8 mouse cellular contexts compared by ENCODE assay signal in genomic region chr1:118976596-118976995, GRCm38 (mm10).
A peak's percentile ranks its signal among the peaks of the same experiment; 100 is the strongest.
DNase-seq lines count a peak whose midpoint lies in the region; ATAC-seq and TF ChIP-seq lines count a peak whose summit lies in the region.

No protein-coding gene starts in this region.

- H3K9me3 ChIP-seq in hindbrain, embryonic 15.5 days, result no peaks in the 10 kb centered on the region
- 0 out of 2 replicates have a peak, but pooled peaks cover 5% of the 10 kb centered on the region for H3K9me3 ChIP-seq in hindbrain, embryonic 12.5 days (replicated peaks)
- H3K9me3 ChIP-seq in intestine, postnatal 0 days (ENCODE audit: control insufficient read depth), result no peaks in the 10 kb centered on the region
- H3K9me3 ChIP-seq in lung, postnatal 0 days (ENCODE audit: low read length), result no peaks in the 10 kb centered on the region

- peaks cover 16% of the 10 kb centered on the region for H3K4me1 ChIP-seq in hindbrain, embryonic 15.5 days (replicated peaks)
- H3K4me1 ChIP-seq in hindbrain, embryonic 12.5 days, result peaks cover 17% of the 10 kb centered on the region
- H3K4me1 ChIP-seq in intestine, postnatal 0 days (replicated peaks; ENCODE audit: control insufficient read depth, insufficient read depth, low read length), result no peaks in the 10 kb centered on the region
- H3K4me1 ChIP-seq in lung, postnatal 0 days (ENCODE audit: insufficient read depth, low read depth, low read length), result peaks cover 10% of the 10 kb centered on the region; the same call in 1 of the 2 replicates

- peak overlapping the region; percentile 15; the same call in 1 of the 2 replicates for H3K27ac ChIP-seq in hindbrain, embryonic 15.5 days (replicated peaks)
- no peak overlapping the region for H3K27ac ChIP-seq in hindbrain, embryonic 12.5 days
- H3K27ac ChIP-seq in intestine, postnatal 0 days (ENCODE audit: low read depth, low read length), result no peak overlapping the region; the same call in 1 of the 2 replicates
- H3K27ac ChIP-seq in lung, postnatal 0 days (ENCODE audit: low read length), result peak overlapping the region; percentile 52

- peak; percentile 29; the same call in 1 of the 2 replicates for ATAC-seq in hindbrain, embryonic 15.5 days (ENCODE audit: low FRiP score, low read depth)
- no peak for ATAC-seq in hindbrain, embryonic 12.5 days (ENCODE audit: low FRiP score)
- peak; percentile 59; the same call in 1 of the 2 replicates for ATAC-seq in intestine, postnatal 0 days
- ATAC-seq in lung, postnatal 0 days, result peak; percentile 95

- TF ChIP-seq CTCF in intestine, postnatal 0 days (IDR thresholded peaks at IDR 0.05; ENCODE audit: low read depth), result peak; percentile 23; the same call in 1 of the 2 replicates
- peak; percentile 34; the same call in 1 of the 2 replicates for TF ChIP-seq CTCF in lung, postnatal 0 days (IDR thresholded peaks at IDR 0.05)

- no peaks in the 10 kb centered on the region for H3K36me3 ChIP-seq in hindbrain, embryonic 15.5 days
- peaks cover 7% of the 10 kb centered on the region for H3K36me3 ChIP-seq in hindbrain, embryonic 12.5 days
- no peaks in the 10 kb centered on the region for H3K36me3 ChIP-seq in intestine, postnatal 0 days (ENCODE audit: control insufficient read depth, insufficient read depth)
- H3K36me3 ChIP-seq in lung, postnatal 0 days (ENCODE audit: insufficient read depth, low read length), result no peaks in the 10 kb centered on the region

- DNase-seq in adrenal gland, postnatal 10 days, result peak; percentile 92
- DNase-seq in gastrocnemius, adult 8-10 months (ENCODE audit: low spot score in 2 of 2), result peak; percentile 62 to 80
- peak; percentile 96 for DNase-seq in lung, postnatal 0 days (ENCODE audit: low spot score)
- DNase-seq in testis, postnatal 14 days (ENCODE audit: low spot score), result peak; percentile 64
- no peak for DNase-seq in thymus, postnatal 10 days (ENCODE audit: low spot score in 2 of 2)

- no peak overlapping the region for H3K9ac ChIP-seq in hindbrain, embryonic 15.5 days
- no peak overlapping the region for H3K9ac ChIP-seq in hindbrain, embryonic 12.5 days
- no peak overlapping the region for H3K9ac ChIP-seq in intestine, postnatal 0 days (ENCODE audit: low read depth, low read length)
- no peak overlapping the region for H3K9ac ChIP-seq in lung, postnatal 0 days (replicated peaks; ENCODE audit: low read depth)

- no peak overlapping the region for H3K4me3 ChIP-seq in hindbrain, embryonic 15.5 days
- H3K4me3 ChIP-seq in hindbrain, embryonic 12.5 days, result no peak overlapping the region
- H3K4me3 ChIP-seq in intestine, postnatal 0 days (ENCODE audit: low read depth, low read length), result no peak overlapping the region
- H3K4me3 ChIP-seq in lung, postnatal 0 days (ENCODE audit: low read depth, low read length), result no peak overlapping the region

- H3K4me2 ChIP-seq in hindbrain, embryonic 15.5 days, result no peak overlapping the region
- no peak overlapping the region for H3K4me2 ChIP-seq in hindbrain, embryonic 12.5 days (replicated peaks)
- H3K4me2 ChIP-seq in intestine, postnatal 0 days (replicated peaks; ENCODE audit: low read depth), result no peak overlapping the region
- no peak overlapping the region for H3K4me2 ChIP-seq in lung, postnatal 0 days (replicated peaks; ENCODE audit: low read depth, low read length)

- H3K27me3 ChIP-seq in hindbrain, embryonic 15.5 days, result no peaks in the 10 kb centered on the region
- H3K27me3 ChIP-seq in hindbrain, embryonic 12.5 days, result no peaks in the 10 kb centered on the region
- no peaks in the 10 kb centered on the region for H3K27me3 ChIP-seq in intestine, postnatal 0 days (replicated peaks; ENCODE audit: control insufficient read depth, insufficient read depth, low read length)
- H3K27me3 ChIP-seq in lung, postnatal 0 days (replicated peaks; ENCODE audit: insufficient read depth, low read length), result no peaks in the 10 kb centered on the region

- 44% methylated on average over 9 of the region's 9 CpGs for WGBS in hindbrain, embryonic 15.5 days
- WGBS in hindbrain, embryonic 12.5 days, result 66% methylated on average over 9 of the region's 9 CpGs
- 49% methylated on average over 9 of the region's 9 CpGs for WGBS in intestine, postnatal 0 days
- 33% methylated on average over 9 of the region's 9 CpGs for WGBS in lung, postnatal 0 days

- TF ChIP-seq EP300 in lung, postnatal 0 days (IDR thresholded peaks at IDR 0.05), result peak; percentile 55; the same call in 1 of the 2 replicates

Comparison
In these comparisons a context has a peak if more than half of its experiments do, and no peak if none do; other contexts are left out.
1. H3K27ac ChIP-seq: peak in hindbrain, embryonic 15.5 days (single experiment) and lung, postnatal 0 days (single experiment); none in hindbrain, embryonic 12.5 days (single experiment) and intestine, postnatal 0 days (single experiment).
2. DNase-seq: peak in adrenal gland, postnatal 10 days (single experiment), gastrocnemius, adult 8-10 months (2 of 2), lung, postnatal 0 days (single experiment) and testis, postnatal 14 days (single experiment); none in thymus, postnatal 10 days (0 of 2).